Mouse (Mus musculus): ENCODE measurements around the gene Pnn. TPM values are rescaled to one million over a fixed set of nuclear protein-coding genes. Genes with fewer than 3 reads are reported as not detected.

Gene Pnn
- polyA plus RNA-seq, 1 experiment = 134 TPM

GRCm38 (mm10) chr12:59065776-59066175 is 908 bp upstream of the Pnn start:
- H3K9ac ChIP-seq (ENCODE audit: low read depth, poor library complexity, severe bottlenecking) = peak overlapping the region; percentile 70
- H3K4me3 ChIP-seq (ENCODE audit: low read depth, low read length) = peak overlapping the region; percentile 90; the same call in 1 of the 2 replicates
- peaks cover 26% of the 10 kb centered on the region for H3K36me3 ChIP-seq (ENCODE audit: control insufficient read depth, insufficient read depth, low read length, poor library complexity, severe bottlenecking)
- peak overlapping the region; percentile 84 for H3K27ac ChIP-seq (ENCODE audit: insufficient read depth, low read length)
- H3K4me1 ChIP-seq (ENCODE audit: control insufficient read depth, insufficient read depth, low read length) = no peaks in the 10 kb centered on the region
- H3K9me3 ChIP-seq (replicated peaks; ENCODE audit: control insufficient read depth, insufficient read depth, low read length, poor library complexity, severe bottlenecking) = no peaks in the 10 kb centered on the region
- no peaks in the 10 kb centered on the region for H3K27me3 ChIP-seq (ENCODE audit: control insufficient read depth, insufficient read depth, low read length, poor library complexity, severe bottlenecking)
- no peak for TF ChIP-seq CTCF (IDR thresholded peaks at IDR 0.05; ENCODE audit: low read depth, low read length)
- TF ChIP-seq EP300 (IDR thresholded peaks at IDR 0.05; ENCODE audit: insufficient read depth, low read depth, low read length) = no peak
- TF ChIP-seq POLR2A (IDR thresholded peaks at IDR 0.05; ENCODE audit: insufficient read depth, low read length) = no peak

- Histone ChIP-seq H3K9ac (ENCODE audit: low read depth, poor library complexity, severe bottlenecking) (peak overlapping the region; percentile 98), H3K27ac (ENCODE audit: insufficient read depth, low read length) (0 out of 2 replicates have a peak overlapping the region, but pooled peaks have one; percentile 20), H3K36me3 (ENCODE audit: control insufficient read depth, insufficient read depth, low read length, poor library complexity, severe bottlenecking) (peaks cover 36% of the 10 kb centered on the region), H3K4me3 (ENCODE audit: low read depth, low read length) (peak overlapping the region; percentile 83), H3K9me3 (replicated peaks; ENCODE audit: control insufficient read depth, insufficient read depth, low read length, poor library complexity, severe bottlenecking) (no peaks in the 10 kb centered on the region), H3K4me1 (ENCODE audit: control insufficient read depth, insufficient read depth, low read length) (no peaks in the 10 kb centered on the region), H3K27me3 (ENCODE audit: control insufficient read depth, insufficient read depth, low read length, poor library complexity, severe bottlenecking) (no peaks in the 10 kb centered on the region)
- TF ChIP-seq CTCF (IDR thresholded peaks at IDR 0.05; ENCODE audit: low read depth, low read length) (no peak), EP300 (IDR thresholded peaks at IDR 0.05; ENCODE audit: insufficient read depth, low read depth, low read length) (no peak)
Measured at GRCm38 (mm10) chr12:59067095-59067494, 411 bp downstream of the Pnn start.

GRCm38 (mm10) chr12:59068791-59069190 is 2.1 kb downstream of the Pnn start:
- Histone ChIP-seq H3K27me3 (ENCODE audit: control insufficient read depth, insufficient read depth, low read length, poor library complexity, severe bottlenecking) (no peaks in the 10 kb centered on the region), H3K36me3 (ENCODE audit: control insufficient read depth, insufficient read depth, low read length, poor library complexity, severe bottlenecking) (peaks cover 44% of the 10 kb centered on the region), H3K4me1 (ENCODE audit: control insufficient read depth, insufficient read depth, low read length) (no peaks in the 10 kb centered on the region), H3K9ac (ENCODE audit: low read depth, poor library complexity, severe bottlenecking) (no peak overlapping the region), H3K4me3 (ENCODE audit: low read depth, low read length) (no peak overlapping the region), H3K27ac (ENCODE audit: insufficient read depth, low read length) (no peak overlapping the region), H3K9me3 (replicated peaks; ENCODE audit: control insufficient read depth, insufficient read depth, low read length, poor library complexity, severe bottlenecking) (no peaks in the 10 kb centered on the region)
- no peak for TF ChIP-seq EP300 (IDR thresholded peaks at IDR 0.05; ENCODE audit: insufficient read depth, low read depth, low read length)
- TF ChIP-seq POLR2A (IDR thresholded peaks at IDR 0.05; ENCODE audit: insufficient read depth, low read length) = no peak
- TF ChIP-seq CTCF (IDR thresholded peaks at IDR 0.05; ENCODE audit: low read depth, low read length) = no peak

- H3K4me1 ChIP-seq (ENCODE audit: control insufficient read depth, insufficient read depth, low read length) = no peaks in the 10 kb centered on the region
- no peaks in the 10 kb centered on the region for H3K27me3 ChIP-seq (ENCODE audit: control insufficient read depth, insufficient read depth, low read length, poor library complexity, severe bottlenecking)
- H3K36me3 ChIP-seq (ENCODE audit: control insufficient read depth, insufficient read depth, low read length, poor library complexity, severe bottlenecking) = peaks cover 48% of the 10 kb centered on the region
- H3K9me3 ChIP-seq (replicated peaks; ENCODE audit: control insufficient read depth, insufficient read depth, low read length, poor library complexity, severe bottlenecking) = no peaks in the 10 kb centered on the region
- no peak overlapping the region for H3K4me3 ChIP-seq (ENCODE audit: low read depth, low read length)
- TF ChIP-seq POLR2A (IDR thresholded peaks at IDR 0.05; ENCODE audit: insufficient read depth, low read length) (no peak), EP300 (IDR thresholded peaks at IDR 0.05; ENCODE audit: insufficient read depth, low read depth, low read length) (no peak), CTCF (IDR thresholded peaks at IDR 0.05; ENCODE audit: low read depth, low read length) (no peak)
- H3K27ac ChIP-seq (ENCODE audit: insufficient read depth, low read length) = no peak overlapping the region
- no peak overlapping the region for H3K9ac ChIP-seq (ENCODE audit: low read depth, poor library complexity, severe bottlenecking)
Measured at GRCm38 (mm10) chr12:59072286-59072685, 5.6 kb downstream of the Pnn start.

GRCm38 (mm10) chr12:59074052-59074451 is 7.4 kb downstream of the Pnn start:
- H3K4me1 ChIP-seq (ENCODE audit: control insufficient read depth, insufficient read depth, low read length) = no peaks in the 10 kb centered on the region
- no peak overlapping the region for H3K27ac ChIP-seq (ENCODE audit: insufficient read depth, low read length)
- peaks cover 37% of the 10 kb centered on the region for H3K36me3 ChIP-seq (ENCODE audit: control insufficient read depth, insufficient read depth, low read length, poor library complexity, severe bottlenecking)
- no peak overlapping the region for H3K9ac ChIP-seq (ENCODE audit: low read depth, poor library complexity, severe bottlenecking)
- H3K4me3 ChIP-seq (ENCODE audit: low read depth, low read length) = no peak overlapping the region
- no peaks in the 10 kb centered on the region for H3K9me3 ChIP-seq (replicated peaks; ENCODE audit: control insufficient read depth, insufficient read depth, low read length, poor library complexity, severe bottlenecking)
- H3K27me3 ChIP-seq (ENCODE audit: control insufficient read depth, insufficient read depth, low read length, poor library complexity, severe bottlenecking) = no peaks in the 10 kb centered on the region
- TF ChIP-seq CTCF (IDR thresholded peaks at IDR 0.05; ENCODE audit: low read depth, low read length) = no peak

GRCm38 (mm10) chr12:59076996-59077395 is 10.3 kb downstream of the Pnn start:
- H3K36me3 ChIP-seq (ENCODE audit: control insufficient read depth, insufficient read depth, low read length, poor library complexity, severe bottlenecking) = peaks cover 13% of the 10 kb centered on the region
- no peak overlapping the region for H3K4me3 ChIP-seq (ENCODE audit: low read depth, low read length)
- H3K27me3 ChIP-seq (ENCODE audit: control insufficient read depth, insufficient read depth, low read length, poor library complexity, severe bottlenecking) = no peaks in the 10 kb centered on the region
- H3K9ac ChIP-seq (ENCODE audit: low read depth, poor library complexity, severe bottlenecking) = no peak overlapping the region
- no peaks in the 10 kb centered on the region for H3K4me1 ChIP-seq (ENCODE audit: control insufficient read depth, insufficient read depth, low read length)
- H3K9me3 ChIP-seq (replicated peaks; ENCODE audit: control insufficient read depth, insufficient read depth, low read length, poor library complexity, severe bottlenecking) = no peaks in the 10 kb centered on the region
- H3K27ac ChIP-seq (ENCODE audit: insufficient read depth, low read length) = no peak overlapping the region
- no peak for TF ChIP-seq EP300 (IDR thresholded peaks at IDR 0.05; ENCODE audit: insufficient read depth, low read depth, low read length)
- no peak for TF ChIP-seq POLR2A (IDR thresholded peaks at IDR 0.05; ENCODE audit: insufficient read depth, low read length)
- no peak for TF ChIP-seq CTCF (IDR thresholded peaks at IDR 0.05; ENCODE audit: low read depth, low read length)

Data from ES-Bruce4 (cell line).